Mouse (Mus musculus) liver, embryonic 12.5 days (tissue): ENCODE data around the gene Ifna1. TPM values are rescaled to one million over a fixed set of nuclear protein-coding genes. Genes with fewer than 3 reads are reported as not detected.
A peak's percentile ranks its signal among the peaks of the same experiment; 100 is the strongest.

ENCODE experiments used
- ATAC-seq: fragments of 200-750 bp; cut with Nextera tagmentation; 2 replicates; pipeline ENCODE4 v1.8.0; 2017; ENCODE audit warnings: moderate number of reproducible peaks, mild to moderate bottlenecking, moderate library complexity
- H3K27ac ChIP-seq: fragments of 300-500 bp; sonication (generic); 2 replicates; pipeline ENCODE4 v1.5.1; 2016; ENCODE audit warnings: mild to moderate bottlenecking
- H3K27me3 ChIP-seq: fragments of 300-500 bp; sonication (generic); replicated peaks from 2 replicates; pipeline ENCODE4 v1.6.1; 2016; ENCODE audit warnings: mild to moderate bottlenecking, moderate library complexity
- H3K36me3 ChIP-seq: fragments of 300-500 bp; sonication (generic); 2 replicates; pipeline ENCODE4 v1.6.1; 2016; ENCODE audit warnings: mild to moderate bottlenecking, moderate library complexity
- H3K4me1 ChIP-seq: fragments of 300-500 bp; sonication (generic); 2 replicates; pipeline ENCODE4 v1.6.1; 2016
- H3K4me2 ChIP-seq: fragments of 300-500 bp; sonication (generic); 2 replicates; pipeline ENCODE4 v1.6.1; 2016; ENCODE audit warnings: mild to moderate bottlenecking, moderate library complexity
- H3K4me3 ChIP-seq: fragments of 300-500 bp; sonication (generic); 2 replicates; pipeline ENCODE4 v1.5.1; 2016; ENCODE audit warnings: mild to moderate bottlenecking, moderate library complexity
- H3K9ac ChIP-seq: fragments of 300-500 bp; sonication (generic); 2 replicates; pipeline ENCODE4 v1.6.1; 2016; ENCODE audit warnings: mild to moderate bottlenecking, moderate library complexity
- H3K9me3 ChIP-seq: fragments of 300-500 bp; sonication (generic); replicated peaks from 2 replicates; pipeline ENCODE4 v1.6.1; 2016; ENCODE audit warnings: mild to moderate bottlenecking, moderate library complexity
- WGBS: fragments of 180-500 bp; shearing (Covaris S2); methylation state at CpG from one replicate; pipeline ENCODE4 v1.1.7; 2016; ENCODE audit not compliant: insufficient replicate concordance; 5-methylcytosine and 5-hydroxymethylcytosine counted together
- polyA plus RNA-seq: library from polyadenylated mRNA; unstranded; fragments of >200 nt; fragmentation: Nextera tagmentation; extraction: Ambion mirVana; gene quantifications from 2 replicates; pipeline ENCODE4 v1.2.1, GENCODE M21; 2016

The Ifna1 gene
- polyA plus RNA-seq, 1 experiment from 2014 or later: not detected

DNA sequence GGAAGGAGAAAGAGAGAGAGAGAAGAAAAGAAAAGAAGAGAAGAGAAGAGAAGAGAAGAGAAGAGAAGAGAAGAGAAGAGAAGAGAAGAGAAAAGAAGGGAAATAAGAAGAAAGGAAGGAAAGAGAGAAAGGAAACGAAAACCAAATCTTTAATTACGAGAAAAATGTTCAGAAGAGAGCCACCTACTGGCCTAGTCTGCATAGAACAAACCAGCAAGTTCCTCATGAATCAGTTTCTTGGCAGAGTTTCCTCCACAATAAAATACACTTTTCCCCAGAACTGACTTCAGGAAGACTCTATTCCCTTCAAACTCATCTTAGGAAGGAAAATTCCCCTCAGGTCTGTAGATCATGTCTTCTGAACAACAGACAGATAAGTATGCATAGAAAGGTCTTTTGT, 4.6 kb upstream of the Ifna1 start:
- Histone ChIP-seq H3K9me3 (no peaks in the 10 kb centered on the region), H3K4me2 (no peak overlapping the region), H3K27me3 (0 out of 2 replicates have a peak, but pooled peaks cover 8% of the 10 kb centered on the region), H3K36me3 (no peaks in the 10 kb centered on the region), H3K9ac (no peak overlapping the region), H3K27ac (no peak overlapping the region), H3K4me3 (no peak overlapping the region), H3K4me1 (no peaks in the 10 kb centered on the region)
- WGBS: 21% methylated on average over 2 of the region's 2 CpGs
- no peak for ATAC-seq

DNA sequence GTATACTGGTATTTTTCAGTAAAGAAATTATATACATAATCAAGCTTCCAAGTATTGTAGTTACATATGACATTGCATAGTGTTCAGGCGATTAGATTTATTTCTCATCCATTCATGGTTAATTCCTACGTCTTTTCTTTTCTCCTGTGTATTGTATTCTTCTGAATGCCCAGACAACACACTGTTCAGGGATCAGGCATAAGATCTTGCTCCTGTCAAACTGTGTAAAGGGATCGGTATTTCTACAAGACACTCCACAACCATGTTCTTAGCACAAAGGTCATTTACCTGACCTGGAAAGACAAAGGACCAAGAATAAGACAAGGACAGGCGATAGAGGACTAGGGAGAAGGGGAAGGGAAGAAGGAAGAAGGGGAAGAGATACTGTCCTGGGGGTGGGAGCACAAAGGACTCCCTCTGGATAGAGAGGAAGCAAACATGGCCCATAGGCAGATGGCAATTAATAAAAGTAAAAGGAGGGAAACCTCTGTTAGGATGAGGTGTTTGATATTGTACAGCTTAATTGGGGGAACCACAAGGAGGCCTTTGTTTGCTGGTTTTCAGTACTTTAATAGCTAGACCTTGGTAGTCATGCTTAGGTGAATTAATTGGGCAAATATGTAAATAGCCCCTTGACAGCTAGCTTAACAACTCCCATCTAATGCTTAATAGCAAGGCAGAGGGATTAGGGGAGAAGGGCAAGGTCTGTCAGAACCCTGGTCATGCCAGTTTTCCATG, 1.3 kb downstream of the Ifna1 start:
- H3K36me3 ChIP-seq: no peaks in the 10 kb centered on the region
- no peak for ATAC-seq
- H3K27ac ChIP-seq: no peak overlapping the region
- H3K4me2 ChIP-seq: no peak overlapping the region
- no peaks in the 10 kb centered on the region for H3K4me1 ChIP-seq
- H3K9me3 ChIP-seq: no peaks in the 10 kb centered on the region
- H3K4me3 ChIP-seq: no peak overlapping the region
- H3K27me3 ChIP-seq: peaks cover 4% of the 10 kb centered on the region; the same call in 1 of the 2 replicates
- no peak overlapping the region for H3K9ac ChIP-seq
- WGBS: 56% methylated on average over 4 of the region's 4 CpGs

DNA sequence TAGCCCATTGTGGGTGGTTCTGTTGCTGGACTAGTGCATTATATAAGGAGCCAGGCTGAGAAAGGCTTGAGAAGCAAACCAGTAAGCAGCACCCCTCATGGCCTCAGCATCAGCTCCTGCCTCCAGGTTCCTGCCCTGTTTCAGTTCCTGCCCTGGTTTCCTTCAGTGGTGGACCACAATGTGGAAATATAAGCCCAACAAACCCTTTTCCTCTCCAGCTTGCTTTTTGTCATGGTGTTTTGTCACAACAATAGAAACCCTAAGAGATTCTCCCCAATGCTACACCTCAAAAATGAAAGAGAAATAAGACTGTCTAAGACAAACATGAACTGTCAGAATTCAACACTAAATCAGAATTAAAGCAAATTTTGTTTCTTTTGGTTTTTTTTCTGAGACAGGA, 9.3 kb downstream of the Ifna1 start:
- ATAC-seq: no peak
- H3K27me3 ChIP-seq: peaks cover 22% of the 10 kb centered on the region
- H3K4me1 ChIP-seq: no peaks in the 10 kb centered on the region; the same call in 1 of the 2 replicates
- H3K36me3 ChIP-seq: no peaks in the 10 kb centered on the region
- no peak overlapping the region for H3K4me3 ChIP-seq
- H3K4me2 ChIP-seq: no peak overlapping the region
- H3K9me3 ChIP-seq: no peaks in the 10 kb centered on the region
- H3K9ac ChIP-seq: no peak overlapping the region
- no peak overlapping the region for H3K27ac ChIP-seq

DNA sequence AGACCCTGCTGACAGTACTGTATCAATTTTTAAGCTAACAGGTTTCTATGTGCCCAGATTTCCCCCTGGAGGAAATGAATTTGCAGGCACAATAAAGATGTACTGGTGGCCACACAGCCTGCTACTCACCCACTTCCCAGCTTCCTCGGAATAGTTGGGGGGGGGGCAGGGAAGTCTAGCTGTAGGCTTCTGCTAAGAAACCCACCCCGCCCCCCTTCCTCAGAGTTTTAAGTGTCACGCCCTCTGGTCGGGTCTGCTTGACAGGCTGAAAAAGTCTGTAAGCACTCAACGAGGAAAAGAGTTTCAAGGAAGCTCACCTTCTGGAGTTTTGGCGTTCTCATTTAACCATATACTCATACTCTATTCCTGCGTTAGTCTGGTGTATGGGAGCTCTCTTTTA, 13.4 kb downstream of the Ifna1 start:
- Histone ChIP-seq H3K9ac (no peak overlapping the region), H3K4me1 (peaks cover 19% of the 10 kb centered on the region), H3K4me2 (no peak overlapping the region), H3K27me3 (peaks cover 32% of the 10 kb centered on the region), H3K4me3 (no peak overlapping the region), H3K27ac (no peak overlapping the region), H3K36me3 (no peaks in the 10 kb centered on the region), H3K9me3 (no peaks in the 10 kb centered on the region)
- 22% methylated on average over 7 of the region's 7 CpGs for WGBS
- no peak for ATAC-seq

DNA sequence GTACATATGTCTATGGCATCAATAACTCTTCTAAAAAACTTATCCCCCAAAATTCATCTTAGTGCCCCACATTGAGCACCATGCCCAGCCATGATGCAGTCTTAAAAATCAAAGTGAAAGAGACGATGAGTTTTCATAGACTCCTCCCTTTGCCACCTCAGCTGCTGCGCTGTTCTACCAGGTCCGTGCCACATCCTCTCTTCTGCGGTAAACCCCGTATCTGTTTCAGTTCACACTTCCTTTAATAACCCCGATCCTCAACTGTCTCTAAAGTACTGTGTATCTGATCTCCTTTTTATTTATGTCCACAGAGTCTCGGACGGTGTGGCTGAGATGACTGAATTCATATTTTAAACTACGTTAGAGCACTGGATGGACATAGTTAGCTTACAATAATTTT, 14.7 kb downstream of the Ifna1 start:
- no peaks in the 10 kb centered on the region for H3K36me3 ChIP-seq
- peak overlapping the region; percentile 44 for H3K4me2 ChIP-seq
- 15% methylated on average over 9 of the region's 9 CpGs for WGBS
- H3K4me1 ChIP-seq: peaks cover 23% of the 10 kb centered on the region
- ATAC-seq: 0 out of 2 replicates have a peak, but pooled peaks have one; percentile 30
- no peak overlapping the region for H3K9ac ChIP-seq
- peaks cover 32% of the 10 kb centered on the region for H3K27me3 ChIP-seq
- no peaks in the 10 kb centered on the region for H3K9me3 ChIP-seq
- H3K4me3 ChIP-seq: 0 out of 2 replicates have a peak overlapping the region, but pooled peaks have one; percentile 3
- peak overlapping the region; percentile 51; the same call in 1 of the 2 replicates for H3K27ac ChIP-seq

DNA sequence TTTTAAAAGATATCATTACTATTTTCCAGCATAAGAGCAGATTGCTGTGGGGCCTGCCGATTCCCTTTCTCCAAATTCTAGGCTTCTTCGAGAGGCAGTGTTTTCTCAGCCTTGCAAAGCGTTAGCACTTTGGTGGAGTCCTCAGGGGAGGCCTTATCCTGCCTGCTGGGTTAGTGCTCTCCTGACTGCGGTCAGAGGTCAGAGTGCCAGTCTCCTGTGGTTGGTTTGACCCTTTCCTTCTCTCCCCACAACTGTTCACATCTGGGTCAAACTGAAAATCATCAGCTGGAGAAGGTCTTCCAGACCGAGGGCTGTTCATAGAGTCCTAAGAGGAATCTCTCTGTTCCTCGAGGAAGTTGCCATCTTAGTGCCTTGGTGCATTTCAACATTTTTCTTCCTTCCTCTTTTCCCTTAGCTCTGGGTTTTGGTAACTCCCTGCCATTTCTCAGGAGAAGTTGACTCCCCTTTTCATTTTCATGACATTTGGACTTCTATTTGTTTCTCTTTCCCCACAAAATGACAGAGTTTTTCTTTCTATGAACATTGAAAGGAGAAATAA, 15.2 kb downstream of the Ifna1 start:
- no peak overlapping the region for H3K4me3 ChIP-seq
- H3K9me3 ChIP-seq: no peaks in the 10 kb centered on the region
- WGBS: 18% methylated on average over 6 of the region's 6 CpGs
- no peak for ATAC-seq
- peaks cover 23% of the 10 kb centered on the region for H3K4me1 ChIP-seq
- H3K9ac ChIP-seq: no peak overlapping the region
- no peaks in the 10 kb centered on the region for H3K36me3 ChIP-seq
- peak overlapping the region; percentile 44; the same call in 1 of the 2 replicates for H3K4me2 ChIP-seq
- H3K27me3 ChIP-seq: peaks cover 32% of the 10 kb centered on the region
- H3K27ac ChIP-seq: peak overlapping the region; percentile 51; the same call in 1 of the 2 replicates

DNA sequence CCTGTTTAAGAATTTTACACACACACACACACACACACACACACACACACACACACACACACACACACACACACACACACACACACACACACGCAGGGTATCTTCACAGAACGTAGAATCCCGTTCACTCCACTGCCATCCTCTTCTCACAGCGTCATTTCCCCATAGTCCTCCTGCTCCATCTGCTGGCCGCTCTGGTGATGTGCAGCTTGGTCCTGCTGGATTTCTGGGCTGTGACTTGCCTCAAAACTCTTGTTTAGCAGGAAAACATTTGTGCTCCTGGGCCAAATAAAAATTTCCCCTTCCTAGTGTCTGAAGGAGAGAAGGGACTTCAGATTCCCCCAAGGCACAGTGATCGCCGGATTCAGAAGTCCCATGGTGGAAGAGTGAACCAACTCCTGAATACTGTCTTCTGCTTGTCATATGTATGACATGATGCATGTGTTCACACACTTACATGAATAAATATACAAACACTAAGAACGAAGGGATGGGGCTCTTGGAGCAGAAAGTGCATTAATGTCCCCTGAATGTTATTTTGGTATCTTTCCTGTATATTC, 17.6 kb downstream of the Ifna1 start:
- Histone ChIP-seq H3K4me1 (peaks cover 23% of the 10 kb centered on the region), H3K36me3 (no peaks in the 10 kb centered on the region), H3K9me3 (no peaks in the 10 kb centered on the region), H3K27me3 (peaks cover 28% of the 10 kb centered on the region), H3K4me3 (peak overlapping the region; percentile 70), H3K9ac (peak overlapping the region; percentile 72), H3K27ac (no peak overlapping the region), H3K4me2 (peak overlapping the region; percentile 92)
- 2% methylated on average over 8 of the region's 8 CpGs for WGBS
- peak; percentile 60 for ATAC-seq

DNA sequence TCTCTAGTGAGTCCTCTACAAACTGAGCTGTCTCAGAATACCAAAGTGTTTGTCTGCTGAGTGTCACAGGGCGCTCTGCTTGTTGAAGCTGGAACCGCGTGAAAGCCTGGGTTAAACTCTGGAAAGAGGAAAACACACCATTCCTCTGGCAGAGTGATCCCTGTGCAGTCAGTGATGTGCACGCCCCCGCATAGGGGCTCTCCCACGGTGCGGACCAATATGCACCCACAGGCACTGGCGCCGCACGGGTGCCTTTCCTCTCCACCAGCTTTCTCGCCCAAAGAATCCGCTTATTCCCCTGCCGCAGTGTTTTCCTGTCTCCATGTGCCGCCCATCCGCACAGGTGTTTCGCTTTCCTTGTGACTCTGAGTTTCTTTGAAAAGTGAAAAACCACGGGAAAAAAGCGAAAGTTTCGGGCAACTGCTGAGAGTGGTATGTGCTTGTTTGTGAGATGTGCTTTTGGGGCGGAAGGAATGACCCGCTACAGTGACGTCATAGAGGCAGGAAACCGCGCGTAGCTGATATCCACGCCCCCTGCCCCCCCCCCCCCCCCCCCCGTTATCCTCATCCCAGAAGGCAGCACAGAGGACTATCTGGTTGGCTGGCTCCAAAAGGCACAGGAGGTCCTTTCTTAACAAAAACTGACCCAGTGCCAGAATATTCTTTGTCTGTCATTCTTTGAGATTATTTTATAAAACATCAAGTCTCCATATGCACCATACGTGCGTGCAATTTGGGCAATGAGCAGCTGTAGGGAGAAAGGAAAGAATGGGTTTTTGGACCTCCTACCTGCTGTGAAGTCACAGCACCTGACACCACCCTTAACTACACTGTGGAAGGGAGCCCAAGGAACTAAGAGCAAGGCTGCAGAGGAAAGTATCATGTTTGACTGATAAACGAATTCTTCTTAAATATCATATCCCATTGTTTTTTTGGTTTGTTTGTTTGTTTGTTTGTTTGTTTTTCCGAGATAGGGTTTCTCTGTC, 18.3 kb downstream of the Ifna1 start:
- H3K36me3 ChIP-seq: no peaks in the 10 kb centered on the region
- peak overlapping the region; percentile 72 for H3K9ac ChIP-seq
- H3K27ac ChIP-seq: peak overlapping the region; percentile 54; the same call in 1 of the 2 replicates
- peaks cover 23% of the 10 kb centered on the region for H3K4me1 ChIP-seq
- peak overlapping the region; percentile 92 for H3K4me2 ChIP-seq
- H3K9me3 ChIP-seq: no peaks in the 10 kb centered on the region
- peaks cover 20% of the 10 kb centered on the region for H3K27me3 ChIP-seq
- H3K4me3 ChIP-seq: peak overlapping the region; percentile 70
- WGBS: 9% methylated on average over 30 of the region's 31 CpGs
- peak; percentile 78 for ATAC-seq

DNA sequence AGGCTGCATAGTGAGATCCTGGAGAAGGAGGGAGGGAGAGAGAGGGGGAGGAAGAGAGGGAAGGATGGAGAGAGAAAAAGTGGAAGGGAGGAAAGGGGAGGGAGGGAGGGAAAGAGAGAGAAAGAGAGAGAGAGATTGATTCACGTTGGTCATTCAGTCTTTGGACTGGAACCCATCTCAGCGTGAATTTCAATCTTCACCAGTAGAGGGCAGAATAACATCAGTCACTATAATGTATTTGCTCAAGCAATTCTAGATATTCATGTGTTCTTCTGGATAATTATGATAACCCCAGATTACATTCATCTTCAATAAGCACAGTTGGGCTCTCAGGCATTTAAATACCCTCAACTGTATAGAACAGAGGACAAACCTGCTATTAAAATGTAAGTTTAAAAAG, 22.8 kb downstream of the Ifna1 start:
- peaks cover 5% of the 10 kb centered on the region for H3K27me3 ChIP-seq
- no peak overlapping the region for H3K4me2 ChIP-seq
- no peak overlapping the region for H3K4me3 ChIP-seq
- no peak overlapping the region for H3K9ac ChIP-seq
- H3K27ac ChIP-seq: no peak overlapping the region
- ATAC-seq: no peak
- H3K4me1 ChIP-seq: peaks cover 35% of the 10 kb centered on the region
- 0% methylated on average over 2 of the region's 2 CpGs for WGBS
- no peaks in the 10 kb centered on the region for H3K36me3 ChIP-seq
- H3K9me3 ChIP-seq: no peaks in the 10 kb centered on the region

DNA sequence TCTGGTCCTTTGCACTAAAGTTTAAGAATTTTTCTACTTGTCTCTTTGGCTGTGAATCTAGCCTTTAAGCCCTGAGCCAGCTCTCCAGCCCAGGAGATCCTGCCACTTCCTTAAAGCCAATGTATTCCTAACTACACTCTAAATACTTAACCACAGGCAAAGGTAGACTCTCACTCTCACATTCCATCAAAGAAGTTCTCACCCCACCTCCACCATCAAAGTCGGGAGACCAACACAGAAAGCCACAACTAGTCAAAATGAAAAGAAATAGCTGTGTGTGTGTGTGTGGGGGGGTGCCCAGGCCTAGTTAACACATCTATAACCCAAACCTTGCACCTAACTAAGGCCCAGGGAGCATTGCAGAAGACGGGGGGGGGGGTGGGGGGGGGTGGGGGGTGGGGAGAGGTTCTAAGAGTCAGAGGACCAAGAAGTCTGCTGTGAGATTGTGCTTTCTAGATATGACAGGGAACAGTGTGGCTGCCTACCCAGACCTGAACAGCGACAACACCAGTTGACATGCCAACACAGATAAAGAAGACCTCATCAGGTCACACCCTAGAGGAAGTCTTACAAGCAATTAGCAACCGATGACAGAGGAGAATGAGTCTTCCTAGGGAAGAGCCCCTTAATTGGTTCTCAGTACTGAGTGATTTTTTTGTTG, 25.7 kb downstream of the Ifna1 start:
- H3K36me3 ChIP-seq: no peaks in the 10 kb centered on the region
- H3K9me3 ChIP-seq: no peaks in the 10 kb centered on the region
- ATAC-seq: peak; percentile 93
- no peak overlapping the region for H3K27ac ChIP-seq
- no peak overlapping the region for H3K4me3 ChIP-seq
- peaks cover 5% of the 10 kb centered on the region for H3K27me3 ChIP-seq
- H3K9ac ChIP-seq: no peak overlapping the region
- 20% methylated on average over 4 of the region's 4 CpGs for WGBS
- H3K4me2 ChIP-seq: peak overlapping the region; percentile 25
- H3K4me1 ChIP-seq: peaks cover 36% of the 10 kb centered on the region

DNA sequence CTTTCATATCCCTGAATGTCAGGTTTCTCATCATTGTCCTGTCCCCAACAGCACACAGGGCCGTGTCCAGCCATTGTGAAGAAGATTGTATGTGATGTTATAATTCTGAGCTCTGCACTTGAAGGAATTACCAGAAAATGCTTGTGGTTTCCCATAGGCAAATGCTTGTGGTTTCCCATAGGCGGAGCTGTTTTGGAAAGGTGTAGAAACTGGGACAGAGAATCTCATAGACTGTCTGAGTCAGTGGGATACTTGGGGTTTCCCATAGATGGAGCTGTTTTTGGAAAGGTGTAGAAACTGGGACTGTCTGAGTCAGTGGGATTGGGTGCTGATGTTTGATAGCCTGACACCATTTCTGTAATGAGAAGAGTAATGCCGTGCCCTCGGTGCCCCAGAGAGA, 26.6 kb downstream of the Ifna1 start:
- peaks cover 5% of the 10 kb centered on the region for H3K27me3 ChIP-seq
- H3K9ac ChIP-seq: no peak overlapping the region
- no peaks in the 10 kb centered on the region for H3K36me3 ChIP-seq
- no peak overlapping the region for H3K4me3 ChIP-seq
- H3K27ac ChIP-seq: no peak overlapping the region
- H3K9me3 ChIP-seq: no peaks in the 10 kb centered on the region
- ATAC-seq: no peak
- 65% methylated on average over 4 of the region's 4 CpGs for WGBS
- peaks cover 36% of the 10 kb centered on the region for H3K4me1 ChIP-seq
- H3K4me2 ChIP-seq: no peak overlapping the region
